Mouse (Mus musculus) MEL (cell line): ENCODE measurements at regions not wholly inside any gene's neighbourhood (a gene's known extent, or its start where the extent isn't known, plus 50 kb on each side); places are given as distances from the start of the nearest gene placed in this dataset.

Source experiments
- DNase-seq: peaks from one replicate; pipeline ENCODE4 v3.0.0; 2011; ENCODE audit warnings: low read depth, low spot score
- H3K27ac ChIP-seq: 2 replicates; pipeline ENCODE4 v1.5.1; 2012; ENCODE audit warnings: low read depth, mild to moderate bottlenecking, control low read depth, low read length, moderate library complexity; ENCODE audit not compliant: control insufficient read depth
- H3K27me3 ChIP-seq, 2 experiments: fragments of 150-350 bp in 1 of 2; sonication (generic) in 1 of 2; 2 replicates each; pipeline ENCODE4 v1.6.1; 2012; ENCODE audit warnings: low read length in 2 of 2, mild to moderate bottlenecking in 2 of 2, improper control_type of control experiment in 1 of 2, moderate library complexity in 1 of 2; ENCODE audit not compliant: insufficient read depth in 2 of 2, control insufficient read depth in 1 of 2
- H3K36me3 ChIP-seq, 2 experiments: 2 replicates each; pipeline ENCODE4 v1.6.1; 2012 to 2014; ENCODE audit warnings: low read length in 2 of 2, improper control_type of control experiment in 1 of 2, inconsistent platforms in 1 of 2, mild to moderate bottlenecking in 1 of 2; ENCODE audit not compliant: insufficient read depth in 2 of 2, control insufficient read depth in 1 of 2
- H3K4me1 ChIP-seq, 2 experiments: fragments of 150-350 bp in 1 of 2; sonication (generic) in 1 of 2; 2 replicates each; pipeline ENCODE4 v1.6.1; 2012; ENCODE audit warnings: low read length in 2 of 2, improper control_type of control experiment in 1 of 2, mild to moderate bottlenecking in 1 of 2; ENCODE audit not compliant: insufficient read depth in 2 of 2, control insufficient read depth in 1 of 2
- H3K4me3 ChIP-seq, 2 experiments: fragments of 150-350 bp in 1 of 2; sonication (generic) in 1 of 2; 2 replicates each; pipeline ENCODE4 v1.5.1; 2012; ENCODE audit warnings: low read depth in 2 of 2, low read length in 2 of 2, mild to moderate bottlenecking in 2 of 2, moderate library complexity in 2 of 2, control low read depth in 1 of 2, improper control_type of control experiment in 1 of 2; ENCODE audit not compliant: control insufficient read depth in 1 of 2, insufficient read depth in 1 of 2
- H3K79me2 ChIP-seq: 2 replicates; pipeline ENCODE4 v1.6.1; 2012; ENCODE audit warnings: mild to moderate bottlenecking, low read length, moderate library complexity; ENCODE audit not compliant: control insufficient read depth, poor library complexity, insufficient read depth
- H3K9ac ChIP-seq: 2 replicates; pipeline ENCODE4 v1.6.1; 2012; ENCODE audit warnings: low read depth, mild to moderate bottlenecking, control low read depth, low read length, moderate library complexity; ENCODE audit not compliant: control insufficient read depth, poor library complexity, severe bottlenecking
- H3K9me3 ChIP-seq: fragments of 150-350 bp; sonication (generic); replicated peaks from 2 replicates; pipeline ENCODE4 v1.6.1; 2012; ENCODE audit warnings: mild to moderate bottlenecking, low read length, improper control_type of control experiment, moderate library complexity; ENCODE audit not compliant: insufficient read depth
- CHD1 ChIP-seq: IDR thresholded peaks from 2 replicates; pipeline ENCODE4 v1.6.1; 2012; ENCODE audit warnings: low read depth, mild to moderate bottlenecking, inconsistent platforms, low read length, improper control_type of control experiment
- CTCF ChIP-seq, 3 experiments: IDR thresholded peaks in 2 of 3; conservative IDR thresholded peaks in 1 of 3; 2 replicates each; pipeline ENCODE4 v1.5.1; 2011 to 2012; ENCODE audit warnings: low read length in 3 of 3, low read depth in 2 of 3, mild to moderate bottlenecking in 2 of 3, improper control_type of control experiment in 1 of 3, inconsistent platforms in 1 of 3, mixed read lengths in 1 of 3, moderate library complexity in 1 of 3; ENCODE audit not compliant: control insufficient read depth in 1 of 3, insufficient read depth in 1 of 3, poor library complexity in 1 of 3, severe bottlenecking in 1 of 3
- ELF1 ChIP-seq: IDR thresholded peaks from 2 replicates; pipeline ENCODE4 v1.6.1; 2014; ENCODE audit warnings: low read depth, mild to moderate bottlenecking, inconsistent platforms, low read length, improper control_type of control experiment, moderate library complexity
- EP300 ChIP-seq, 2 experiments: IDR thresholded peaks; 2 replicates each; pipeline ENCODE4 v1.6.1; 2011; ENCODE audit warnings: improper control_type of control experiment in 2 of 2, low read length in 2 of 2, low read depth in 1 of 2, mild to moderate bottlenecking in 1 of 2
- ETS1 ChIP-seq: IDR thresholded peaks from 2 replicates; pipeline ENCODE4 v1.6.1; 2012; ENCODE audit warnings: low read depth, mild to moderate bottlenecking, inconsistent platforms, low read length, improper control_type of control experiment, moderate library complexity
- GATA1 ChIP-seq: IDR thresholded peaks from 2 replicates; pipeline ENCODE4 v1.6.1; 2011; ENCODE audit warnings: low read depth, low read length, improper control_type of control experiment
- HCFC1 ChIP-seq: IDR thresholded peaks from 2 replicates; pipeline ENCODE4 v1.6.1; 2012; ENCODE audit warnings: low read depth, mild to moderate bottlenecking, inconsistent platforms, low read length, improper control_type of control experiment, moderate library complexity
- JUND ChIP-seq: IDR thresholded peaks from 2 replicates; pipeline ENCODE4 v1.6.1; 2011; ENCODE audit warnings: low read depth, mild to moderate bottlenecking, improper control_type of control experiment, low read length
- KAT2A ChIP-seq: conservative IDR thresholded peaks from 2 replicates; pipeline ENCODE4 v1.6.1; 2012; ENCODE audit warnings: low read depth, low read length, improper control_type of control experiment, inconsistent platforms
- MAFK ChIP-seq: IDR thresholded peaks from 2 replicates; pipeline ENCODE4 v1.6.1; 2011; ENCODE audit warnings: low read depth, mild to moderate bottlenecking, low read length, improper control_type of control experiment, borderline replicate concordance
- MYB ChIP-seq: IDR thresholded peaks from 2 replicates; pipeline ENCODE4 v1.6.1; 2011; ENCODE audit warnings: mild to moderate bottlenecking, low read depth, low read length, improper control_type of control experiment
- MYC ChIP-seq: IDR thresholded peaks from 2 replicates; pipeline ENCODE4 v1.6.1; 2011; ENCODE audit warnings: low read depth, mild to moderate bottlenecking, low read length, improper control_type of control experiment, moderate library complexity
- POLR2A ChIP-seq, 2 experiments: IDR thresholded peaks; 2 replicates each; pipeline ENCODE4 v1.6.1; 2011 to 2012; ENCODE audit warnings: low read length in 2 of 2, mild to moderate bottlenecking in 2 of 2, control low read depth in 1 of 2, improper control_type of control experiment in 1 of 2, low read depth in 1 of 2, moderate library complexity in 1 of 2; ENCODE audit not compliant: control insufficient read depth in 1 of 2, insufficient read depth in 1 of 2, poor library complexity in 1 of 2
- POLR2AphosphoS5 ChIP-seq: IDR thresholded peaks from 2 replicates; pipeline ENCODE4 v1.6.1; 2012; ENCODE audit warnings: low read depth, borderline replicate concordance, mild to moderate bottlenecking, inconsistent platforms, low read length, moderate library complexity, mixed read lengths
- RAD21 ChIP-seq: IDR thresholded peaks from 2 replicates; pipeline ENCODE4 v1.6.1; 2011; ENCODE audit warnings: mild to moderate bottlenecking, low read depth, low read length, improper control_type of control experiment
- RCOR1 ChIP-seq: IDR thresholded peaks from 2 replicates; pipeline ENCODE4 v1.6.1; 2012; ENCODE audit warnings: low read depth, mild to moderate bottlenecking, inconsistent platforms, low read length, improper control_type of control experiment
- SIN3A ChIP-seq: IDR thresholded peaks from 2 replicates; pipeline ENCODE4 v1.6.1; 2012; ENCODE audit warnings: low read length, improper control_type of control experiment, inconsistent platforms
- TAL1 ChIP-seq: IDR thresholded peaks from 2 replicates; pipeline ENCODE4 v1.6.1; 2012; ENCODE audit warnings: mild to moderate bottlenecking, inconsistent platforms, low read length, moderate library complexity, mixed read lengths
- TCF12 ChIP-seq: IDR thresholded peaks from 2 replicates; pipeline ENCODE4 v1.6.1; 2014; ENCODE audit warnings: low read depth, mild to moderate bottlenecking, inconsistent platforms, low read length, improper control_type of control experiment, moderate library complexity
- ZC3H11A ChIP-seq: IDR thresholded peaks from 2 replicates; pipeline ENCODE4 v1.6.1; 2012; ENCODE audit warnings: low read depth, mild to moderate bottlenecking, inconsistent platforms, low read length, improper control_type of control experiment
- ZNF384 ChIP-seq: IDR thresholded peaks from 2 replicates; pipeline ENCODE4 v1.6.1; 2012; ENCODE audit warnings: low read depth, mild to moderate bottlenecking, inconsistent platforms, low read length, improper control_type of control experiment

DNA sequence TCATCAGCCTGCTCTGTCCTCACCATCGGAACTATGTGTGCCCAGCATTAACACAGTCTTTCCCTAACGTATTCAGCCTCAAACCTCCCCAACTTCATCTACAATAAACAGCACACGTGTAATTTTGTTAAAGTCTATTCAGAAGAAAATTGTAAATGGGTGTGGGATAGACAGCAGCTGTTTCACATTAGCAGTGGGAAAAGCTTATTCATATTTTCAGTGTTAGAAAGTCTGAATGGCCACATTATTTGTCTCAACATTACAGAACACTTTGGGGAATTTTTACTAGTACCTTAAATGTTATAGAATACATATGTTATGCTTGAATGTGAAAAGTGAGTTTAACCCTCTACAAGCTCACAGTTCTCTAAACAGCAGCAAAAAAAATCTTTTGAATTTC is 266.8 kb upstream of the Mad2l1 start:
- H3K9me3 ChIP-seq = no peaks in the 10 kb centered on the region
- no peak overlapping the region for H3K27ac ChIP-seq
- TF ChIP-seq TAL1 = no peak
- no peak for TF ChIP-seq POLR2AphosphoS5
- no peak for TF ChIP-seq HCFC1
- no peak for TF ChIP-seq JUND
- no peak for TF ChIP-seq MYB
- TF ChIP-seq KAT2A = no peak
- no peak for TF ChIP-seq ELF1
- TF ChIP-seq ZNF384 = no peak
- TF ChIP-seq ZC3H11A = no peak
- TF ChIP-seq CTCF (IDR thresholded peaks at IDR 0.05 in 2 of 3, conservative IDR thresholded peaks at IDR 0.05 in 1 of 3; ENCODE audit: control insufficient read depth in 1 of 3, insufficient read depth in 1 of 3, low read depth in 2 of 3, low read length in 3 of 3, poor library complexity in 1 of 3, severe bottlenecking in 1 of 3) = no peak
- TF ChIP-seq CHD1 = no peak
- no peak for TF ChIP-seq RAD21
- H3K4me3 ChIP-seq = no peak overlapping the region
- H3K79me2 ChIP-seq = peaks cover 10% of the 10 kb centered on the region
- H3K9ac ChIP-seq = no peak overlapping the region
- H3K36me3 ChIP-seq = peaks cover 0 to 66% of the 10 kb centered on the region in 2 experiments; a peak in 2 of 4 replicates
- no peaks in the 10 kb centered on the region for H3K27me3 ChIP-seq
- no peak for DNase-seq
- H3K4me1 ChIP-seq = peaks cover 18 to 26% of the 10 kb centered on the region in 2 experiments

DNA sequence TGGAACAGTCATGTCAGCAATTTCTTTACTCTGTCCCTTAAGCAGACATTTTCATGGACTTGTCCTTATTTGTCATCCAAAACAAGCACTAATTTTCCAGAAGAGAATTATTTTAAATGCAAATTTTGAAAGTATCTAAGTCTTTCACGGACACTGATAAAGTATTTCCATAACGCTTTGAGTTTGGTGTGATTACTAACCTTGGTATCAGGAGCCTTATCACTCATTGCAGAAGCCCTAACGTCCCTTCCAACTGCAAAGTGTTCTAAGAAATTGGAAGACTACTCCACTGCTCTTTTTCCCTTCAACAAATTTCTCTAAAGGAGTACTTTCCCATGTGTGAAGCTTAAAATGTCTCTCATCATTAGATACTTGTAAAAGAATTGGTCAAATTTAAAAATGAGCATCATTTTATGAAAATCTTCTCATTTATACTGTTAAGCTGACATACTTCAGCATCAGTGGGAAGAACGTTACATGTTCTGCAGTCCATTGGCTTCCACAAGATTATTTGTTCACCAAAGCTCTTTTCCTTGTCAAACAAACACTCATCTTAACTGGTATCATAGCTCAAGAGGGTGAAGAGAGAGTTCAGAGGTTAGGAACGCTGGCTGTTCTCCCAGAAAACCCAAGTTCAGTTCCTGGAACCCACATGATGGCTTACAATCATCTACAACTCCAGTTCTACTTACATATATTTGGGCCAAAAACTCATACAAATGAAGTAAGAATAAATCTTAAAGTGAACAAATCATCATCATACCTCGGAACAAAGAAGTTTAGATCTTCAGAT is 263.6 kb upstream of the Mad2l1 start:
- H3K9me3 ChIP-seq = no peaks in the 10 kb centered on the region
- H3K4me3 ChIP-seq = peak overlapping the region; percentile 58 to 78
- 0 out of 2 replicates have a peak, but pooled peaks have one; percentile 7 for TF ChIP-seq CHD1
- TF ChIP-seq TCF12 = peak; percentile 91
- TF ChIP-seq SIN3A = peak; percentile 59; the same call in 1 of the 2 replicates
- no peak; the same call in 1 of the 2 replicates for TF ChIP-seq POLR2AphosphoS5
- peak; percentile 51; the same call in 1 of the 2 replicates for TF ChIP-seq MAFK
- peak; percentile 96 for TF ChIP-seq MYB
- peak; percentile 97 for TF ChIP-seq GATA1
- TF ChIP-seq CTCF (IDR thresholded peaks at IDR 0.05 in 2 of 3, conservative IDR thresholded peaks at IDR 0.05 in 1 of 3; ENCODE audit: control insufficient read depth in 1 of 3, insufficient read depth in 1 of 3, low read depth in 2 of 3, low read length in 3 of 3, poor library complexity in 1 of 3, severe bottlenecking in 1 of 3) = no peak
- no peak for TF ChIP-seq HCFC1
- peak; percentile 87 for TF ChIP-seq RCOR1
- TF ChIP-seq POLR2A (IDR thresholded peaks at IDR 0.05; ENCODE audit: control insufficient read depth in 1 of 2, insufficient read depth in 1 of 2, low read depth in 1 of 2, low read length in 2 of 2, poor library complexity in 1 of 2) = no peak
- peak; percentile 95 to 98 for TF ChIP-seq EP300 (IDR thresholded peaks at IDR 0.05; ENCODE audit: low read depth in 1 of 2, low read length in 2 of 2)
- TF ChIP-seq MYC = no peak
- TF ChIP-seq TAL1 = peak; percentile 48
- peak; percentile 83 for TF ChIP-seq ETS1
- H3K27me3 ChIP-seq = no peaks in the 10 kb centered on the region
- peaks cover 16 to 29% of the 10 kb centered on the region in 2 experiments for H3K4me1 ChIP-seq
- peak overlapping the region; percentile 92 for H3K27ac ChIP-seq
- H3K9ac ChIP-seq = peak overlapping the region; percentile 72
- DNase-seq = peak; percentile 64
- H3K36me3 ChIP-seq = peaks cover 0 to 65% of the 10 kb centered on the region in 2 experiments; a peak in 2 of 4 replicates
- peaks cover 10% of the 10 kb centered on the region for H3K79me2 ChIP-seq
